Mouse (Mus musculus): ENCODE measurements at regions not wholly inside any gene's neighbourhood (a gene's known extent, or its start where the extent isn't known, plus 50 kb on each side); places are given as distances from the start of the nearest gene placed in this dataset.

- in situ Hi-C loops (cut with MboI; ENCODE audit: unreplicated experiment in 2 of 2), result no loop called here
These were observed 130.0 kb upstream of the Vegfc start for GRCm38 (mm10) chr8:53947384-53947783.

- in situ Hi-C loops (cut with MboI; ENCODE audit: unreplicated experiment in 2 of 2), result no loop called here
These were observed 122.8 kb upstream of the Vegfc start for GRCm38 (mm10) chr8:53954476-53955158.

GRCm38 (mm10) chr8:53956148-53956547 is 121.3 kb upstream of the Vegfc start:
- in situ Hi-C loops (cut with MboI; ENCODE audit: unreplicated experiment in 2 of 2), result no loop called here

- in situ Hi-C loops (cut with MboI; ENCODE audit: unreplicated experiment in 2 of 2), result no loop called here
These were observed 118.9 kb upstream of the Vegfc start for GRCm38 (mm10) chr8:53958548-53958947.

- in situ Hi-C loops (cut with MboI; ENCODE audit: unreplicated experiment in 2 of 2), result no loop called here
These were observed 114.4 kb upstream of the Vegfc start for GRCm38 (mm10) chr8:53962993-53963392.

- in situ Hi-C loops (cut with MboI; ENCODE audit: unreplicated experiment in 2 of 2), result loop anchor here (25.0 kb wide), 2 partner anchors 472 to 503 kb away; partner anchors contain the start of gene Aga (in 2 of the 2)
These were observed 93.1 kb upstream of the Vegfc start for GRCm38 (mm10) chr8:53984296-53984695.

- in situ Hi-C loops (cut with MboI; ENCODE audit: unreplicated experiment in 2 of 2), result loop anchor here (5.0 to 25.0 kb wide), 3 partner anchors 103 to 502 kb away; partner anchors contain the start of gene Aga (in 2 of the 2)
These were observed 91.7 kb upstream of the Vegfc start for GRCm38 (mm10) chr8:53985685-53986084.

- in situ Hi-C loops (cut with MboI; ENCODE audit: unreplicated experiment in 2 of 2), result loop anchor here (5.0 to 25.0 kb wide), 3 partner anchors 158 to 493 kb away; partner anchors contain the start of gene Aga (in 2 of the 2)
These were observed 83.2 kb upstream of the Vegfc start for GRCm38 (mm10) chr8:53994208-53994607.

GRCm38 (mm10) chr8:53997461-53997860 is 79.9 kb upstream of the Vegfc start:
- in situ Hi-C loops (cut with MboI; ENCODE audit: unreplicated experiment in 2 of 2), result loop anchor here (25.0 kb wide), 2 partner anchors 485 to 490 kb away; partner anchors contain the start of gene Aga (in 2 of the 2)

- in situ Hi-C loops (cut with MboI; ENCODE audit: unreplicated experiment in 2 of 2), result loop anchor here in 1 of 2 experiments (5.0 kb wide), 1 partner anchor 69 kb away; no protein-coding TSS in a partner anchor
These were observed 74.5 kb upstream of the Vegfc start for GRCm38 (mm10) chr8:54002948-54003347.

- in situ Hi-C loops (cut with MboI; ENCODE audit: unreplicated experiment in 2 of 2), result no loop called here
These were observed 63.3 kb upstream of the Vegfc start for GRCm38 (mm10) chr8:54014096-54014495.

- in situ Hi-C loops (cut with MboI; ENCODE audit: unreplicated experiment in 2 of 2), result no loop called here
These were observed 58.8 kb upstream of the Vegfc start for GRCm38 (mm10) chr8:54018535-54019165.
